Mouse (Mus musculus): Measurements from ENCODE around the gene Frmd5.
"Not testable (repeated sequence)": the region's sequence is repeated elsewhere in the genome, so short reads cannot be mapped to it uniquely, and the experiment has no call there.

Gene Frmd5

GRCm38 (mm10) chr2:121575741-121576201, 231.1 kb downstream of the Frmd5 start:
- DNase-seq (ENCODE audit: low read depth, low spot score), result no peak

DNA sequence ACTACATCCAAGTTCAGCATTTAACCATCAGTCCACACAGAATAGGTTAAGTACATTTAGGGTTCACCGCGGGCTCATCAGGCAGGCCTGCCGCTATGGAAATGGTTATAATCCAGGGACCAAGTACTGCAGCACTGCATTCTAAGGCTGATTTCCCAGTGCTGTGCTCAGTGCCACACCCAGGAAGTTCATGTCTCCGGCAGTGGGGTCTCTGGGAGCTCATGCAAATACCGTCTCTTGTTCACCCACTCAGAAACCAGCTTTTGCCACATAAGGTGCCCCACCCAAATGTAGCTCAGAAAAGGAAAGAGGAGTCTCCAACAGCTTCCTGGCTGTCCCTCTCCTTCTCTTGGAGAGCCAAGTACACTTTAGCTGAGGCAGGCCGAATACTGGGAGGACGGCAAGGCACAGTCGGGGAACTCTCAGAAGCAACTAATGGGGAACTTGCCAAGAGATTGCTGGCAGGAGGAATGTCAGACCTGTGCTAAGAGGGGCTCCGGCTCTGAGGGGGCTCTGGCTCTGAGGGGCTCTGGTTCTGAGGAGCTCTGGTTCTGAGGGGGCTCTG, 232.7 kb downstream of the Frmd5 start:
- DNase-seq (ENCODE audit: low read depth, low spot score), result peak; percentile 16

DNA sequence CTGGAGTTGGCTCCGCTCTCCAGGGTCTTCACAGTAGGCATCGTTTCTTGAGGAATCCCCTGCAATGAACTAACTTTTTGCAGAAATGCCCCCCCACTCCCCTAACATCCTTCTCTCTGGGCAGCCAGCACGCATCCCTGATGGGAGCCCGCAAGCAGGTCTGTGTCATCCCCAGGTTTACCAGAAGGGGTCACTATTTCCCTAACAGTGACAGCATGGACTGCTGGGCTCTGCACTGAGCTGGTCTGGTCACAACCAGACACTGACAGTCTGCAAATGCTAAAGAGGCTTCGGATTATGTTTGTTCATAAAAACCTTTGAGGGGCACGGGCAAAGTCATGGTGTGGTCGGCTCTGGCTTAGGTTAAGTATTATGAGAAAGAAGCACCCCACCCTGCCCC, 235.1 kb downstream of the Frmd5 start:
- DNase-seq (ENCODE audit: low read depth, low spot score), result peak; percentile 65

- DNase-seq (ENCODE audit: low read depth, low spot score), result no peak
These were observed 235.8 kb downstream of the Frmd5 start for GRCm38 (mm10) chr2:121570999-121571655.

DNA sequence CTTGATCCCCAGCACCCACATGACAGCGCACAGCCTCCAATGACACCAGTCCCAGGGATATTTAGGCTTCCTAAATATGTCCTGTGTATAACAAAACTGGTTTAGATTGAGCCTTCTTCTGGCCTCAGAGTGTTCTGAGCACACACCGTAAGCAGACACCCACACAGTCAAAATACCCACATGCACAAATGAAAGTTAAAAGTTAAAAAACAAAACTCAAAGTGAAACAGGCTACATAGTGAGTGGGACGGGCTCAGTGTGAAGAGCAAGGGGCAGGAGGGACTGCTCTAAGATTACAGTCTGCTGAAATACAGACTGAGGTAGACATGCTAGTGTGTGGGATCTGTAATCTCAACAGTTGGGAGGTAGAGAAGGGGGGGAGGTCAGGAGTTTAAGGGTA, 236.8 kb downstream of the Frmd5 start:
- DNase-seq (ENCODE audit: low read depth, low spot score), result no peak

DNA sequence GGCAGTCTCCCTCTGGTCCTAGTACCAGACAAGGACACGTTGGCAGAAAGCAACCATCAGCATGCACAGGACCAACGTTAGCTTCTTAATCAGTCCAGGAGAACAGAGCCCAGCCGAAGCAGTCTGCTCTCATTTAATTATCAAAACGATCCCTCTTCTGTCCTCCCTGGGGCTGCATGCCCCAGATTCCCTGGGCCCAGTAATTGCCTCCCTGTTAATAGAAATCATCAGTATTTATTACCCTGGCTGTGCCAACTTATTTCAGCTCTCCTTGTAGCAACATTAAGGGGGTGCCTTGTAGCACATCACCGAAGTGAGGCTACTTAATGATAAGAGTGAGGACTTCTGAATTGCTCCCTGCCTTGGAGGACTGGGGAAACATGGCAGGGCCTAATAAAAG, 241.0 kb downstream of the Frmd5 start:
- no peak for DNase-seq (ENCODE audit: low read depth, low spot score)

GRCm38 (mm10) chr2:121563117-121563516, 243.8 kb downstream of the Frmd5 start:
- DNase-seq (ENCODE audit: low read depth, low spot score), result no peak

DNA sequence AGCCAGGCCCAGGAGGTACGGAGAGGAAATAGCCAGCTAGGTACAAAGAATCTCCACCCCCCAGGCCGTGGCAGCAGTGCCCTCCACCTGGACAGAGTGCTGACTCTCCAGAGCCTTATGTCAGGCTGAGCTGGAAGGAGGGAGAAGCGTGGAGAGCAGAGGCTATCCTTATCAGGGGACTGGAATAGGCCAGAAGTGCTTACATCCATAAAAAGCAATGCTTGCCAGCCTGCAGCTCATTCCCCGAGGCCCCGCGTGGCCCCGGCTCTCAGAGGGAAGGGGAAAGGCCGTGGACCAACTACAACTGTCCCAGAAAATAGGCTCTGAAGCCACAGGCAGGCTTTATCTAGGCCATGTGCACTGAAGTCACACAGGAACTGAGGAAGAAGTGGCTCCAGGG, 255.6 kb downstream of the Frmd5 start:
- DNase-seq (ENCODE audit: low read depth, low spot score), result no peak

DNA sequence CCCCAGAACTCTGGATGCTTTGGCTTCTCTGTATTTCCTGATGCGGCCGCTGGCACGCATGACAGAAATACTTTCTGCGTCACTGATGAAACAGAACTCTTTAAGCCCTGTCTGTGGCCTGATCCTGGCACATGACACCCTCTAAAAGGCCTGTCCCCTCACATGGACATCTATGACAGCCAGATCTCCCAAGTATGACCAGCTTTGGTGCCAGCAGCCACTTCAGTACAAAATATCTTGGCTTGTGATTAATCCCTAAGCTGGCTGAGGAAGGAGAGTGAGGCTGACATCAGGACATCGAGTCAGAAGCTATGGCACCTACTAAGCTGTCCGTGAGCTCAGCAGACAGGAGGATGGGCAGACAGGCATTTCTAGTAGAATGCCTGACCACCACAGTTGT, 257.3 kb downstream of the Frmd5 start:
- DNase-seq (ENCODE audit: low read depth, low spot score), result no peak

- DNase-seq (ENCODE audit: low read depth, low spot score), result no peak
These were observed 262.1 kb downstream of the Frmd5 start for GRCm38 (mm10) chr2:121544829-121545228.

GRCm38 (mm10) chr2:121525056-121525455, 281.8 kb downstream of the Frmd5 start:
- DNase-seq (ENCODE audit: low read depth, low spot score), result no peak

- DNase-seq (ENCODE audit: low read depth, low spot score), result not testable (repeated sequence)
These were observed 284.1 kb downstream of the Frmd5 start for GRCm38 (mm10) chr2:121522830-121523229.

DNA sequence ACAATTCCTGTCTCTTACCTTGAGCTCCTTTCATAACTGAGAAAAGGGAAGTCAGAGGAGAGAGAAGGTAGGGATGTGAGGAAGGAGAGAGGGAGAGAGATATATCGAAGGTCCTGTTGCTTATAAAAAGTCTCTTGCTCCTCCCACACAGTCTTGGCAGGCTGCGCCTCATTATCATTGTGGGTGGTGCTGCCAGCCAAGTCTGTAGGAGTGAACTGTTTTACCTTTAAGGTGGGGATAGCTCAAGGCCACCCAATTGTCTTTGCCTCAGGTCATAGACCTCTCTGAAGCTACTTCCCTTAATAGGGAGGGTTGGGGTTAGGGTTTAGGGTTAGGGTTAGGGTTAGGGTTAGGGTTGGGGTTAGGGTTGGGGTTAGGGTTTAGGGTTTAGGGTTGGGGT, 284.9 kb downstream of the Frmd5 start:
- no peak for DNase-seq (ENCODE audit: low read depth, low spot score)

- DNase-seq (ENCODE audit: low read depth, low spot score), result not testable (repeated sequence)
These were observed 288.2 kb downstream of the Frmd5 start for GRCm38 (mm10) chr2:121518711-121519110.

DNA sequence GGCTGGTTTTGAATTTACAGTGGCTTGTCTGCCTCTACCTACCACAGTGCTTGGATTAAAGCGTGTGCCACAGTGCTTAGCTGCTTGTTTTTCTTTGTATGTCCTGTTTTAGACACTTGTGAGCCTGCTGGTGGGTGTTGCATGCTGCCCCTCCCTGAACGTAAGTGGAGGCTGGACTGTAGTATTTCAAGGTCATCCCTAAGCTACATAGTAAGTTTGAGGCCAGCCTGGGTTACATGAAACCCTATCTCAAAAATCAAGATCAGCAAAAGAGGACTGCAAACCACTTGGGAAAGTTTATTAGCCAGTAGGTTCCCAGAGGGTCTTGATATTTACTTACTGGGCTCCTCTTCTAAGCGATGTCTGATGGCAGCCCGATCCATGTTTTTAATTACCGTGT, 288.8 kb downstream of the Frmd5 start:
- DNase-seq (ENCODE audit: low read depth, low spot score), result no peak

DNA sequence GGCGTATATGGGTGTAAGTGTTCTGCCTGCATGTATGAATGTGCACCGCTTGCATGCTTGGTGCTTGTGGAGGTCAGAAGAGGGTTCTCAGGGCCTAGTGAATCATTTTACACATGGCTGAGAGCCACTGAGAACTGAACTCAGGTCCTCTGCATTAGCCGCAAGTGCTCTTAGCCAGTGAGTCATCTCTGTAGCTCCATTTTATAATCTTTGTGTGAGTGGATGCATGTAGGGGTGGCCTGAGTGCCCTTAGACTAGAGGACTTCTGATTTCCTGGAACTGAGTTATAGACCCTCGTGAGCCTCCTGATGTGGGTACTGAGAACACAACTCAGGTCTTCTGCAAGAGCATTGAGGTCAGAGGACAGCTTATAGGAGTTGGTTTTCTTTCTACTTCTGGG, 292.7 kb downstream of the Frmd5 start:
- DNase-seq (ENCODE audit: low read depth, low spot score), result no peak

DNA sequence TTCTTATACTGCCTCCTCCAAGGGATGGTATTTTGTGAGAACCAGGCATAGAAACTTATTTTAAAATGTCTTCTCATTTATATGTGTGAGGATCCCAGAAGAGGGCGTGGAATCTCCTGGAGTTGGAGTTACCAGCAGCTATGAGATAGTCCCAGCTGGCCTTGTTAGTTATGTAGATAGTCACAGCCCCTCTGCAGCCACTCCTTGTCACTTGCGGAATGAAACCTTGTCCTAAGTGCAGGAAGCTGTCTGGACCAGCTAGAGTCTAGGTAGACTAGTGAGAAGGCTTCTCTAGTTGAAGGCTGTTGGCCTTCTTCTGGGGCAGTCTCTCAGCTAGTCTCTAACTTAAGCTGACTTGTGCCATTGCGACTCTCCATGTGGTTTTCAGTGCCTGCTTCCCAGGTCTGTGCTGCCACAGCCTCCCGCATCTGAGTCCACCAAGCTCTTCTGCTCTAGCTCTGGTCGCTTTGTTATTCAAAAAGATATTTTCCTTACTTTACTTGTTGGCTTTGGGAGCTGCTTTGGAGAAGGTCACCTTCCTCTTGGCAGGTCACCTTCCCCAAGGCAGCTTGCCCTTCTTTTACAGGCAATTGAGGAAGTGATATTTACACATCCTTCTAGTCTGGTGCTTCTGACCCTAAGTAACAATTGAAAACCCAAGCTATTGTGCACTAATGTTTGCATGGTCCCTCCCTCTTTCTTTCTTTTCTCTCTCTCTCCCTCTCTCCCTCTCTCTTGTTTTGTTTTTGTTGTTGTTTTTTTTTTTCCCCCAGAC, 293.7 kb downstream of the Frmd5 start:
- not testable (repeated sequence) for DNase-seq (ENCODE audit: low read depth, low spot score)

GRCm38 (mm10) chr2:121511401-121511800, 295.5 kb downstream of the Frmd5 start:
- DNase-seq (ENCODE audit: low read depth, low spot score), result no peak

DNA sequence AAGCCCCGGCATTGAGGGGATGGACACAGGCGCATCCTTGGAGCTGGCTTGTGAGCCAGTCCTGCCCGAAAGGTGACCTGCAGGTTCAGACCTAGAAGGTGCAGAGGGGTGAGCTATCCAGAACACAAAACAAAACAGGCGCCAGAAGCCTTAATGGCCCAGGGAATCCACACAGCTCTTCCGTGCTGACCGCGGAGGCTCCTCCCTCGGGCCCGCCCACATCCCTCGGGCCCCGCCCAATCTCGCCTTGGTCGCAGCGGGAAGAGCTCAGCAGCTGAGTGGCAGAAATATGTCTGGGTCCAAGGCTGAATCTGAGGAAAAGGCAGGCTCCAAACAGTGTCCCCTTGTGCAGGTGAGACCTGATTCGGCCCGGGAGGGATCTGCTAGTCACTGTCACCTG, 297.3 kb downstream of the Frmd5 start:
- DNase-seq (ENCODE audit: low read depth, low spot score), result peak; percentile 53

DNA sequence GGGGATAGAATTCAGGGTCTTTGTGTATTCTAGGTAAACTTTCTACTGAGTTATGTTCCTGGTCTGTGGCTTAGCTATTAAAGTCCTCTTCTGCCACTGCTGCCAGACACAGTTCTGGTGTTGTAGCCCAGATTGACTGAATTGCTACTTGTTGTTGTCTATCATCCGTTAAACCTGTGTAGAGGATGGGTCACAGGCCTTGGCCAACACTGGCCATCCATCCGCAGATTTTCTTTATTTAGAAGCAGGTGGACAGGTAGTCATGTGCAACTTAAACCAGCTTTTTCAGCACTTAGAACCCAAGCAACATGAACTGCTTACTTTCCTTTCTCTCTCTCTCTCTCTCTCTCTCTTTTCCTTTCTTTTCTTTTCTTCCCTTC, 298.9 kb downstream of the Frmd5 start:
- no peak for DNase-seq (ENCODE audit: low read depth, low spot score)

- DNase-seq (ENCODE audit: low read depth, low spot score), result no peak
These were observed 299.5 kb downstream of the Frmd5 start for GRCm38 (mm10) chr2:121507173-121507950.
